ENCODE assay signal across 7 mouse cellular contexts in genomic region chr1:189972790-189973406, GRCm38 (mm10). TPM values are rescaled to one million over a fixed set of nuclear protein-coding genes. Genes with fewer than 3 reads are reported as not detected.
DNase-seq lines count a peak whose midpoint lies in the region; ATAC-seq and TF ChIP-seq lines count a peak whose summit lies in the region.

No protein-coding gene starts in this region.

- 20% methylated on average over 13 of the region's 13 CpGs for WGBS in embryonic facial prominence, embryonic 10.5 days
- WGBS in intestine, postnatal 0 days: 9% methylated on average over 13 of the region's 13 CpGs
- WGBS in midbrain, embryonic 12.5 days: 23% methylated on average over 13 of the region's 13 CpGs
- 8% methylated on average over 13 of the region's 13 CpGs for WGBS in small intestine, adult 2 months

- TF ChIP-seq CTCF in intestine, postnatal 0 days (IDR thresholded peaks at IDR 0.05; ENCODE audit: low read depth): peak; percentile 94
- TF ChIP-seq CTCF in small intestine, adult 2 months (IDR thresholded peaks at IDR 0.05; ENCODE audit: extremely low read depth, insufficient read length, insufficient replicate concordance, low read depth, low read length): peak; percentile 91

- no peaks in the 10 kb centered on the region for H3K36me3 ChIP-seq in embryonic facial prominence, embryonic 10.5 days (replicated peaks)
- H3K36me3 ChIP-seq in intestine, postnatal 0 days (ENCODE audit: control insufficient read depth, insufficient read depth): no peaks in the 10 kb centered on the region
- H3K36me3 ChIP-seq in midbrain, embryonic 12.5 days: no peaks in the 10 kb centered on the region
- H3K36me3 ChIP-seq in small intestine, adult 2 months (ENCODE audit: control insufficient read depth, insufficient read depth, low read length): no peaks in the 10 kb centered on the region

- H3K27ac ChIP-seq in embryonic facial prominence, embryonic 10.5 days (replicated peaks): 0 out of 2 replicates have a peak overlapping the region, but pooled peaks have one; percentile 40
- H3K27ac ChIP-seq in intestine, postnatal 0 days (ENCODE audit: low read depth, low read length): no peak overlapping the region
- no peak overlapping the region for H3K27ac ChIP-seq in midbrain, embryonic 12.5 days (replicated peaks)
- no peak overlapping the region for H3K27ac ChIP-seq in small intestine, adult 2 months (ENCODE audit: insufficient read depth, low read depth, low read length)

- TF ChIP-seq POLR2A in small intestine, adult 2 months (IDR thresholded peaks at IDR 0.05; ENCODE audit: low read depth, low read length): no peak

- H3K4me1 ChIP-seq in embryonic facial prominence, embryonic 10.5 days: peaks cover 6% of the 10 kb centered on the region
- H3K4me1 ChIP-seq in intestine, postnatal 0 days (replicated peaks; ENCODE audit: control insufficient read depth, insufficient read depth, low read length): no peaks in the 10 kb centered on the region
- H3K4me1 ChIP-seq in midbrain, embryonic 12.5 days: peaks cover 4% of the 10 kb centered on the region; the same call in 1 of the 2 replicates
- H3K4me1 ChIP-seq in small intestine, adult 2 months (ENCODE audit: control insufficient read depth, insufficient read depth, insufficient read length, low read length): no peaks in the 10 kb centered on the region

- H3K9ac ChIP-seq in intestine, postnatal 0 days (ENCODE audit: low read depth, low read length): no peak overlapping the region
- H3K9ac ChIP-seq in midbrain, embryonic 12.5 days (replicated peaks): no peak overlapping the region

- peak overlapping the region; percentile 35 for H3K4me3 ChIP-seq in embryonic facial prominence, embryonic 10.5 days
- no peak overlapping the region for H3K4me3 ChIP-seq in intestine, postnatal 0 days (ENCODE audit: low read depth, low read length)
- no peak overlapping the region for H3K4me3 ChIP-seq in midbrain, embryonic 12.5 days
- H3K4me3 ChIP-seq in small intestine, adult 2 months (ENCODE audit: low read depth, low read length): no peak overlapping the region

- peak overlapping the region; percentile 55 for H3K4me2 ChIP-seq in intestine, postnatal 0 days (replicated peaks; ENCODE audit: low read depth)
- H3K4me2 ChIP-seq in midbrain, embryonic 12.5 days (replicated peaks): peak overlapping the region; percentile 39

- intact Hi-C loops in left cerebral cortex, postnatal 4 days (cut with DNase I): loop anchor here (5.0 kb wide), 1 partner anchor 86 kb away; no protein-coding TSS in a partner anchor

- H3K27me3 ChIP-seq in embryonic facial prominence, embryonic 10.5 days (replicated peaks; ENCODE audit: low read depth, poor library complexity, severe bottlenecking): peaks cover 4% of the 10 kb centered on the region; the same call in 1 of the 2 replicates
- H3K27me3 ChIP-seq in intestine, postnatal 0 days (replicated peaks; ENCODE audit: control insufficient read depth, insufficient read depth, low read length): no peaks in the 10 kb centered on the region
- peaks cover 24% of the 10 kb centered on the region; the same call in 1 of the 2 replicates for H3K27me3 ChIP-seq in midbrain, embryonic 12.5 days
- no peaks in the 10 kb centered on the region for H3K27me3 ChIP-seq in small intestine, adult 2 months (ENCODE audit: control insufficient read depth, insufficient read depth, low read length)

- DNase-seq in adrenal gland, postnatal 10 days: peak; percentile 92
- DNase-seq in embryonic facial prominence, embryonic 10.5 days (ENCODE audit: low spot score): peak; percentile 89
- peak; percentile 92 for DNase-seq in left cerebral cortex, postnatal 4 days

- no peaks in the 10 kb centered on the region for H3K9me3 ChIP-seq in embryonic facial prominence, embryonic 10.5 days
- no peaks in the 10 kb centered on the region for H3K9me3 ChIP-seq in intestine, postnatal 0 days (ENCODE audit: control insufficient read depth)
- no peaks in the 10 kb centered on the region for H3K9me3 ChIP-seq in midbrain, embryonic 12.5 days

- ATAC-seq in granulocyte monocyte progenitor cell, adult 5-6 weeks (replicated peaks; ENCODE audit: poor library complexity, severe bottlenecking): peak; percentile 98
- ATAC-seq in intestine, postnatal 0 days: peak; percentile 63
- ATAC-seq in midbrain, embryonic 12.5 days (ENCODE audit: low FRiP score, low read depth): peak; percentile 59; the same call in 1 of the 2 replicates

RNA-seq across cellular contexts. Expression of gene Smyd2, which starts 50.7 kb away (rescaled TPM):
- total RNA-seq in adrenal gland, postnatal 10 days (2021): 10 to 100 TPM; 71.2 to 81.6 TPM
- polyA plus RNA-seq in embryonic facial prominence, embryonic 10.5 days (2016; fragmentation: Nextera tagmentation; extraction: Ambion mirVana): 78.5 and 84.3 TPM in 2 replicates
- total RNA-seq in granulocyte monocyte progenitor cell, adult 5-6 weeks (2014; fragmentation: Nextera tagmentation): 72.5 and 97.7 TPM in 2 replicates
- 97.8 and 98.0 TPM in 2 replicates for total RNA-seq in granulocyte monocyte progenitor cell, adult 5-6 weeks (2017)
- 47.1 and 48.1 TPM in 2 replicates for polyA plus RNA-seq in intestine, postnatal 0 days (2015; fragmentation: Nextera tagmentation; extraction: Ambion mirVana)
- total RNA-seq in left cerebral cortex, postnatal 4 days (2021): 100 to 1,000 TPM; 120 to 128 TPM
- 41.1 and 44.1 TPM in 2 replicates for polyA plus RNA-seq in midbrain, embryonic 12.5 days (2016; fragmentation: Nextera tagmentation; extraction: Ambion mirVana)
- polyA plus RNA-seq in small intestine, adult 2 months (2012; rRNA removed): 19.9 and 27.0 TPM in 2 replicates
